Mouse (Mus musculus): ENCODE measurements around the gene Cx3cr1. TPM values are rescaled to one million over a fixed set of nuclear protein-coding genes. Genes with fewer than 3 reads are reported as not detected.
"Not testable (repeated sequence)": the region's sequence is repeated elsewhere in the genome, so short reads cannot be mapped to it uniquely, and the experiment has no call there.

Cx3cr1 gene
- 1 to 10 TPM; 2.0 to 3.2 TPM for total RNA-seq (2021)
- long read RNA-seq, experiment 1, partial matches to known transcripts: 0 of 1 reads
- long read RNA-seq, experiment 1, other reads (novel, unspliced or antisense): 1 of 1 reads
- long read RNA-seq, experiment 2: 0 reads

DNA sequence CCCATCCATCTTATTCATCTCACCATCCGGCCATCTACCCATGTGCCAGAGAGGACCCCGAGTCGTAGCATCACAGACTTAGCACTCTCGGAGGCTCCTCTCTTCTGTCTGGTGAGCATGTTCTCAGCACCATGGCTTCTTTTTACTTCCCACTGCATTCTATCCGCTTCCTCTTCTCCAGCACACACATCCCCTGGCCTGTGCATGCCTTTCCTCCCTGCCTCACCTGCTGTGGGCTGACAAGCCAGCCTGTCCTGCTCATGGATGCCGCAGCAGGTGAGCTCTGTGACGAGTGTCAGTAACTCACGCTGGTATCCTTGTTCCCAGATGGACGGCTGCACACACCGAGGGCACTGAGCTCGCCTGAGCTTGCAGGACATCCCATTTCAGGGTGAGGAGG is at the start of gene Cx3cr1:
TSS of gene Cx3cr1 (minus strand) at position 101 of the 400 bp plus-strand sequence.
- DNase-seq: no peak

GRCm38 (mm10) chr9:120118212-120118611 is 48.5 kb upstream of the Cx3cr1 start:
- DNase-seq: no peak

- no peak for DNase-seq
Measured at GRCm38 (mm10) chr9:120116184-120116624, 46.5 kb upstream of the Cx3cr1 start.

DNA sequence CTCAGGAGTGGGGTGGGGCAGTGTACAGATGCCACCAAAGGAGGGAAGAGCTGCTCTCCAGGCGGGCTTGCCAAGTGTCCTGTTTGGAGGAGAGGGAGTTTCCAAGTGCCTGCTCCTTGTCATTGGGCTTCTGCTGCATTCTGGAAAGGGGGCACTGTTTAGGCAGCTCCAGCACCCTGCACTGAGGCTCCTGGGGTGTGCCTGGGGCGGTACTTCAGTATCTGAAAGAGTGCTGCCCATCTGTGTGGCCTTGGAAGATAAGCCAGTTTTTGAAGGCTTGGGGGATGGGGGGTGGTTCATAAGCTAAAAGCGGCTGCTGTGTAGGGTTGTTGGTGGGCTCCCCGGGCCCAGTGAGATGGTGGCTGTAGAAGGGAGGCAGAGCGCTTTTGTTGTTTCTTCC is 45.9 kb upstream of the Cx3cr1 start:
- no peak for DNase-seq

DNA sequence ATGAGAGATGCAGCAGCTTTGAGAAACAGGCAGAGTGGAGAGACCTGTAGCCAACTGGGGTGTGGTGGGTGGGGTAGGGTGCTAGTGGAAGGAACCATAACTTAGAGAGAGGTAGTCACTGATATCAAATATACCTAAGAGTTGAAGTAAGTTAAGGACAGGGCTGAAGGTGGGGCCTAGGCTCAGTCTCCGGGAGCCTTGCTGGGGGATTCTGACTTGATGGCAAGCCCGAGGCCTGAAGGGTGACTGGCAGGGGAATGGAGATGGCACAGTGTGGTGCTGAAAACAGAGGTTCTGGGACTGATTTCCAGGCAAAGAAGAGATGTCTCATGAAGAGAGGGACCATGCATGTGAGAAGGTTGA is 45.1 kb upstream of the Cx3cr1 start:
- DNase-seq: no peak

- no peak for DNase-seq
Measured at GRCm38 (mm10) chr9:120114051-120114788, 44.5 kb upstream of the Cx3cr1 start.

DNA sequence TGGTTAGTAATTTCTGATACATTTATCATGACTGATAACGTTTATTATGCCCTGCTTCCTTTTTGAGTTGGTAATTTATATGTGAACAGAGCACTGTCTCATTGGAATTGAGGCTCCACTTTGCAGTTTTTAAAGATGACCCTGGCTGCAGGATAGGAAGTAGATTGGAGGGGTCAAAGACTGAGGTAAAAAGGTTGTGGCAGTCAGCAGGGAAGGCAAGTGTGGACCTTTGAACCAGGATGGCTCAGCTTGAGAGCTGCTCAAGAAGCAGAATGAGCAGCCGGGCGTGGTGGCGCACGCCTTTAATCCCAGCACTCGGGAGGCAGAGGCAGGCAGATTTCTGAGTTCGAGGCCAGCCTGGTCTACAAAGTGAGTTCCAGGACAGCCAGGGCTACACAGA is 43.8 kb upstream of the Cx3cr1 start:
- no peak for DNase-seq

GRCm38 (mm10) chr9:120112472-120112871 is 42.8 kb upstream of the Cx3cr1 start:
- no peak for DNase-seq

DNA sequence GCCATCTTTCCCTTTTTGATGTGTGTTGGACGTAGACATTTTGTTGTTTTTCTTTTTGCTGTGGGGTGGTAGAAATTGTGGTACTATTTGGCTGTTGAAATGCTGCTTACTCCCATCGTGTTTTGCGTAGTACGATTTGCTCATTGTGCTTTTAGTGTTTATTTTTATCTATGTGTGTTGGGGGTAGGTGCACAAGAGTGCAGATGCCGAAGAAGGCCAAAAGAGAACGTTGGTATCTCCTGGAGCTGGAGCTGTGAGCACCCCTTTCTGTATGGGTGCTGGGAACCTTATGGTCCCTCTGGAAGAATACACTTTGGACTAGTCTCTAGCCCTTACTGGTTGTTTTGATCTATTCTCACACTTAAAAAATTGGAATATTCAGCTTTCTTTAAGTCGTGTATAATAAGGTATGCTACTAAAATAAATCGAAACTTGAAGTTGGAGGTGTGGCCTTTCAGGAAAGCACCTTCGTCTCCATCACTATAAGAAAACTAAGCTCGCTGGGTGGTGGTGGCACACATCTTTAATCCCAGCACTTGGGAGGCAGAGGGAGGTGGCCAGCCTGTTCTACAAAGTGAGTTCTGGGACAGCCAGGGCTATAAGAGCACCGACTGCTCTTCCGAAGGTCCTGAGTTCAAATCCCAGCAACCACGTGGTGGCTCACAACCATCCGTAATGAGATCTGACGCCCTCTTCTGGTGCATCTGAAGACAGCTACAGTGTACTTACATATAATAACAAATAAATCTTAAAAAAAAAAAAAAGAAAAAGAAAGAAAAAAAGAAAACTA is 41.7 kb upstream of the Cx3cr1 start:
- no peak for DNase-seq

GRCm38 (mm10) chr9:120110211-120111018 is 40.7 kb upstream of the Cx3cr1 start, which contains the start of gene Slc25a38:
Gene Slc25a38 (plus strand): TSS chr9:120110374.
- peak; percentile 96 for DNase-seq

GRCm38 (mm10) chr9:120108953-120109352 is 39.3 kb upstream of the Cx3cr1 start:
- not testable (repeated sequence) for DNase-seq

GRCm38 (mm10) chr9:120101165-120101564 is 31.5 kb upstream of the Cx3cr1 start:
- DNase-seq: no peak

DNA sequence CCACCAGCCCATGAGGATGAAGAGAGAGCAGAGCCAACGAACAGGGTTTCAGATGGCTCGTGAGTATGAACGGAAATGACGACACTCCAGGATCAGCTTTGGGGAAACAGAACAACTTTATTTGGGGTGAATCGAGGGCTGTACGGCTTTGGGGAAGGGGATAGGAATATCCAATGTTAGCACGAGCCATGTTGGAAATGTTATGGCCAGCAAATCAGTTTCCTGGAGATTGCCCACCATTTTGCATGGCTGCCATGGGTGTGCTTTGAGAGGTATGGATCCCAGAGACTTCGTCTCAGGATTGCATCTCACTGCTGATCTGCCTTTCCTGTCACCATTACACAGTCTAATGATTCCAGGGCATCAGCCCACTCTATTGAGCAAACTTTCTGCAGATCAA is 29.6 kb upstream of the Cx3cr1 start:
- DNase-seq: no peak

DNA sequence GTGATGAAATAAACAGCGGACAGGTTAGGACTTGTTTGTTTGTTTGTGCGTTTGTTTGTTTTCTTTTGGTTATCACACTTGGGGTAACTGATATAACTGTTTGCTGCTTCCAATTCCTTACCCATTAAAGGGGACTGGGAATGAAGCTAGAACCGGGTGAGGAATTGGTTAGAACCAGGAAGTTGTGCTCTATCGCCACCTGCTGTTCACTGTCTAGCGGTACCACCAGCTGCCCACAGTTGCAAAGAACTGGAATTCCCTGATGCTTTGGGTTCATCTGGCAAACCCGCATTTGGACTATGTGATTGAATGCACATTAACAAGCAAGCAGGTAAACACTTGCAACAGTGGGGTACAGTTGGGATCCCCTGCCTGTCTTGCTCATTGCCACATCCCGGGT is 29.0 kb upstream of the Cx3cr1 start:
- peak; percentile 70 for DNase-seq

DNA sequence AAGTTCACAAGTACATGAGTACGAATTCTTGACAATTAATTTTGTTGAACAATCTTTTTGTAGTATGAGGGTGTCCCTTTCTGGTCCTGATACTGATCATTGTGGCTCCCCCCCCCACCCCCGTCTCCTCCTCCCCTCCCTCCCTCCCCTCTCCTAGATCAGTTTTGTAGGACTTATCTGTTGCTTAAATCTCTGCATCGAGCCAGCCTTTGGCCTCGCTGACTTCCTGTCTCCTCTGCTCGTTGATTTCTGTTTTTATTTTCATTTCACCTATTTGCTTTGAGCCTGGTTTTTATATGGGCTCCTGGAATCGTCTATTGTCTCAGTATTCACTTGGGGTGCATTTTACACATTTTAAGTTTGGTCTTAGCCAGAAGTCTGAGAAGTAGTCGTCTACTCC is 26.2 kb upstream of the Cx3cr1 start:
- no peak for DNase-seq

DNA sequence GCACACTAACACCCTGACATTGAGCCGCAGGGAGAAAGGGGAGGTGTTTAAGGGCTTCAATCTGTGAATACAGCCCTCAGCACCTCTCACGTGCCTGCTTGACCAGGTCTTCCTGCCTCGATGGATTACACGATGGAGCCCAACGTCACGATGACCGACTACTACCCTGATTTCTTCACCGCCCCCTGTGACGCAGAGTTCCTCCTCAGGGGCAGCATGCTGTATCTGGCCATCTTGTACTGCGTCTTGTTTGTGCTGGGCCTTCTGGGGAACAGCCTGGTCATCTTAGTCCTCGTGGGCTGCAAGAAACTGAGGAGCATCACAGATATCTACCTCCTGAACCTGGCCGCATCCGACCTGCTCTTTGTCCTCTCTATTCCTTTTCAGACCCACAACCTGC is 24.0 kb upstream of the Cx3cr1 start:
- DNase-seq: no peak

- no peak for DNase-seq
Measured at GRCm38 (mm10) chr9:120091696-120092238, 22.1 kb upstream of the Cx3cr1 start, which contains the start of gene Ccr8. Gene Ccr8 (plus strand): TSS chr9:120092114.

DNA sequence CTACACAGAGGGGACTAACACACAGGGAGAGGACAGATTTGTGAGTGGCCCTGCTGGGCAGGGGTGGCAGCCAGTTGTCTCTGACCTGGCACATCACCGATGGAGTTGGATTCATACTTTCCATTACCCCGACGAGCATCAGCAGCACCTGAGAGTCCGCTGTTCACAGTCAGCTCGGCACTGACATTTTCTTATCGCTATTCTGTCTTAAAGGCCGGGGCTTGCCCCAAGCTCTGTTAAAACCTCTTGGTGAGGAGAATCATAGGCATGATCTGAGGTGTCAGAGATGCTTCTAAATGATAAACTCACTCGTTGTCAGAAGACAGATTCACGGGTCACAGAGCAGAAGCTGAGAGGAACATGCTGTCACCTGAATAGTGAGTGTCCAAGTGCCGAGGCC is 21.4 kb upstream of the Cx3cr1 start:
- DNase-seq: no peak

DNA sequence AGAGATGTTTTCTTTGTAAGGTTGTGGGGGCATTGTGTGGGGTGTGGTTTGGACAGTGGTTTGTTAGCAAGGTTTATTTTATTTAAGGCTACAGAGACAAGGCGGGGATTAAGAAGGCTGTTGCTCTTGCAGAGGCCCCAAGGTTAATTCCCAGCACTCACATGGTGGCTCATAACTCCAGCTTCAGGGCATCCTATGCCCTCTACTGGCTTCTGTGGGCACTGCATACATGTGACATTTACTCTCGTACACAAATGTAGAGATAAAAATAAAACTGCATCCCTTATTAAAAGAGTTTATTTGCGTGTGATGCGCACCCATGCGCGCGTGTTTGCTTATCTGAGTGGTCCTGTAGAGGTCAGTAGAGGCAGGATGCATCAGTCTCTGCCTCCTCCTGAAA is 19.4 kb upstream of the Cx3cr1 start:
- no peak for DNase-seq

GRCm38 (mm10) chr9:120084406-120084805 is 14.7 kb upstream of the Cx3cr1 start:
- DNase-seq: no peak

GRCm38 (mm10) chr9:120083158-120083894 is 13.6 kb upstream of the Cx3cr1 start:
- DNase-seq: no peak
